Mouse (Mus musculus): ENCODE measurements around the gene Rnf216.
"Not testable (repeated sequence)": the region's sequence is repeated elsewhere in the genome, so short reads cannot be mapped to it uniquely, and the experiment has no call there.

Gene Rnf216

DNA sequence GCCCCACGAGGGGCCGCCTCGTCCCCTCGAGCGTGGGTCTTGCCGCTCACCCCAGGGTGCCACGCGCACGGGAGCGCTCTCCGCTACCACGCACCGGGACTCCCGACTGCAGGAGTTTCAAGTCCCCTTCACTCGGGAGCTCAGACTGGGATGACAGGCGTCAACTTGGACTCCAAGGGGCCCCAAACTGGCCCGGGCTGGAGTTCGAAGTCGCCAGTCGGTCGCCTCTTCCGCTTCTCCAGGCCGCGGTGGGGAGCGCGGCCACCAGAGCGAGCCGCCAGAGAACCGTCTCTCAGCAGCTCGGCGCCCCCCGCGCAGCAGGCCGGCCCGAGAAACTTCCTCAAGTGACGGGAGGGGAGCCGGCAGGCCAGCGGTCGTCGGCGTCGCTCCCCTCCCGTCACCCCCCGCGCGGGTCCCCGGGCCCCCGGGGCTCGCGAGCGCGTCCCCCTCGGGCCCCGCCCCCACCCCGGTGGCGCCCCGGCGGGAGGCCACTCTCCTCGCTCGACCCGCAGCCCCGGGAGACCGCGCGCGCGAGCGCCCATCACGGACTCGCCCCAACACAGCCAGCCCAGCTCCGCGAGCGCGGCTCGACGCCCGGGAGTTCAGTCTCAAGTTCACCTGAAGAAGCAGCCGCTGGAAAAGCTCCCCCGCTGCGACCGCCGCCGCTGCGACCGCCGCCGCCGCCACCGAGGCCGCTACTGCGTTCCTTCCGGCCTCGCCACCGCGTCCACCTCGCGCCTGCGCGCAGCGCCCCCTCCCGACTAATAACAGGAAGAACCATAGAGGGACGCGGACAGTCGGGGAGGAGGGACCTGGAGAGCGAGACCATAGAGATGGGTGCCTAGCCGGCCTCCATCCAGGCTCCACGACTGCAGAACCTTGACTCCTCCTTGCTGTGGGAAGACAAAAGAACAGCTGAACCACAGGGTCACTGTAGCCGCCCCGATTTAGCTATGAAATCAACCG is at the start of gene Rnf216:
Rnf216 (minus strand) TSS at position 714 of the 966 bp plus-strand sequence.
- peak; percentile 94 to 96 for DNase-seq

DNA sequence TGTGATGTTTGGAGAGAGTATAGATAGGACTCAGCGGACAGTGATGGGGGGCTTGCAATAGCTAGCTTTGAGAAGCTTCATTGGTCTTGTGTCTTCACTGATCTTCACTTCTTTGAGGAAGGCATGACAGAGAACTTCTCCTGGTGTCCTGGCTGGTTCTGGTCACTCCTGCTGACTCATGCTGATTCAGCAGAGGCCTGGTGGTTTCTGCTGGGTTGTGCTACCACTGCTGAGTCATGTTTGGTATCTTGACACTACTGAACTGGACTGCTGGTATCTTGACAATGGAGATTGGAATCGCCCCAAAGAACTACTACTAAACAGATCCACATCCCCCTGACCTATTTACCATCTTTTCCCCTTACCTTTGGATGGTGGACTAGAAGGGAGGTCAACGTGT is 42.7 kb upstream of the Rnf216 start:
- DNase-seq: no peak

DNA sequence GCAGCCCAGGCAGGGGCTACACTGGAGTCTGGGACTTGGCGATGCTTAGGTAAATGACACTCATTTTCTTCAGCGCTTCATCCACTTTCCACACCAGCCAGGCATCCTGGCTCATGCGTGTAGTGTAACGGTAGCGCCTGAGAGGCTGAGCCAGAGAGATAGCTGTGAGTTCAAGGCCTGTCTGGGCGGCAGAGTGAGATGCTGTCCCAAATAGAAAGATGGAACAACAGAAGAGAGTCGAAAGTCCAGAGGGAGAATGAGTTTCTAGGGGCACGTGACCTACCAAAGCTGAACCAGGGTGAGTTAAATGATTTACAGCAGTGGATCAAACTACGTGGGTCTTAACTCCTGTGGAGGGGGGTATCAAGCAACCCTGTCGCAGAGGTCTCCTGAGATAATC is 41.0 kb upstream of the Rnf216 start:
- no peak for DNase-seq

DNA sequence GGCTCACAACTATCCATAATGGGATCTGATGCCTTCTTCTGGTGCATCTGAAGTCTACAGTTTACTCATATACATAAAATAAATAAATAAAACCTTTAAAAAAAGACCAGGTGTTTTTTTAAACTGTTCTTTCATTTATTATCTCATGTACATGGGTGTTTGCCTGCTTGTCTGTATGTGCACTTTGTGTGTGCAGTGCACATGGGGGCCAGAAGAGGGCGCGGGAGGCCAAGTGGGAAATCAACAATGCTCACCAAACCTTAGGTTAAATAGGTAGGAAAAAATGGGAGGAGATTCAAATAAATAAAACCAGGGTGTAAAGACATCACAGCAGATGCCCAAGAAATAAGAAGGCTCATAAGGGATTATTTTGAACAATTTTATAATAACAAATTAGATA is 37.2 kb upstream of the Rnf216 start:
- no peak for DNase-seq

DNA sequence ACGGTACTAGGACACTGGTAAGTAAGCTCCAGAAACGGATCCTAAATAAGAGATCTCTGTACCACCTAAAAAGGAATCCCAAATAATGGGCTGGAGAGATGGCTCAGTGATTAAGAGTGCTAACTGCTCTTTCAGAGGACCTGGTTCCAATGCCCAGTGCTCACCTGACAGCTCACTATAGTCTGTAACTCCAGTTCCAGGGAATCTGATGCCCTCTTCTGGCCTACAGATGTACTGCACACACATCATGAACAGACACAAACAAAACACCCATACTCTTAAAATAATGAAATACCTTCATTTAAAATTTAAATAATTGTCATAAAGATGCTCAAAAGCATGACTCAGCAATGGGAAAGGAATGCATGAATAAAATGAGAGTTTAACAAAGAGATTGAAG is 36.7 kb upstream of the Rnf216 start:
- DNase-seq: no peak

DNA sequence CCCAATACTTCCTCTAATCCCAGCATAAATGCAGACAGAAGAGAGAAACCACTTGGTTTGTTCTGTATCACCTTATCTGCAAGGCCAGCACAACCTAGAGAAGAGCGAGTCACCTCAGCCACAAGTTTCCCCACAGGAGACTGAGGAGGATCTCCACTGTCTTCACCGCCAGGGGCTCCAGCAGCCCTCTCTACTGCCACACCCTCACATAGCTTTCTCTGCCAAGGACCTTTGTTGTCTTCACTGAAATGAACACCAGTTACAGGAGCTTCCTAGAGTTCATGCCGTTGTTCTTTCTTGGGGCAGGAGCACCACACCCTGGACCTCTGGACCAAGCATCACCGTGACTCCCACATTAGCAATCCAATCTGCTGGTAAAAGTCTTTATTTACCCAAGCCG is 35.9 kb upstream of the Rnf216 start:
- no peak for DNase-seq

DNA sequence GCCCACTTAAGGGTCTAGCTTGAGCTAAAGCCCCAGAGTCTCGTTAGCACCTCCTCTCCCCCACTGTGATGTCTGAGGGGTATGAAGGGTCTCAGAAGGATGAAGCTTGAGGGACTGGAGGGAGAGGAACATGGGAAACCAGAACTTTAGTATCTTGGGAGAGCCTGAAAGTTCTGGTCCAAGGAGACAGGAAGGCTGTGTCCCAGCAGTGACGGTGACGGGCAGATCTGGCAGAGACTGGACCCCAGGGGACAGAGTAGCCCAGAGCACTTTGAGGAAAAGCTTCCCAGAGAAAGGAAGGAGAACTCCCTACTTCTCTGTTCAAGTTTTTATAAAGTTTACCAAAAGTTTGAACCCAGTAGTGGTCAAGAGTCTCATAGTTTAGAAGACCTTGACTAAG is 34.7 kb upstream of the Rnf216 start, which contains the start of gene Olfr718-ps1:
Olfr718-ps1 (minus strand) TSS at position 101 of the 400 bp plus-strand sequence.
- DNase-seq: no peak

DNA sequence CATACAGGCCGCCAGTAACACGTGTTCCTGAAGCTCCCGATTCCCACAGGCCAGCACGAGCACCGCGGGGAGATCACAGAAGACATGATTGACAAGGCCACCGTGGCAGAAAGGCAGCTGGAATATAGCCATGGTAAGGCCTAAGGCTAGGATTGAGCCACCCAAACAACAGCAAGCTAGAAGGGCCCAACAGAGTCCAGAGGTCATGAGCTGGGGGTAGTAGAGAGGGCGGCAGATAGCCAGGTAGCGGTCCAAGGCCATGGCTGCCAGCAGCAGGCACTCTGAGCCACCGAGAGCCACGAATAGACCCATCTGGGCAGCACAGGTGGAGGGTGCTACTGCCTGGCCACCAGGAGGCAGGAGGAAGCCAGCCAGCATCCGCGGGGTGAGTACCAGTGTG is 24.8 kb upstream of the Rnf216 start:
- no peak for DNase-seq

DNA sequence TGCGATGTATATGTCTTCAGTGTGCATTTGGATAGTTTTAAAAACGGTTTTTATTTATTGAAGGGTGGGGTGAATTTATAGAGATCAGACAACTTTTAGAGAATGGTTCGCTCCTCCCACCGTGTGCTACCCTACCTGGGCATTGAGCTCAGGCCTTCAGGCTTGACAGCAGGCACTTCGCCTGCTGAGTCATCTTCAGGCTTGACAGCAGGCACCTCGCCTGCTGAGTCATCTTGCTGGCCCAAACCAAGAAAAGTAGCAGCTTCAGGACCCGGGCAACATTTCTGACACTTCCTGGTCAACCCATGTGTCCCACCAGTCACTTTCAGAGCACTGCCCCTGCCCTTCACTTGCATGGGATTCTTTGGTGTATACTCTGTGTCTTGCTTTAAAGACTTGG is 22.2 kb upstream of the Rnf216 start:
- DNase-seq: no peak

DNA sequence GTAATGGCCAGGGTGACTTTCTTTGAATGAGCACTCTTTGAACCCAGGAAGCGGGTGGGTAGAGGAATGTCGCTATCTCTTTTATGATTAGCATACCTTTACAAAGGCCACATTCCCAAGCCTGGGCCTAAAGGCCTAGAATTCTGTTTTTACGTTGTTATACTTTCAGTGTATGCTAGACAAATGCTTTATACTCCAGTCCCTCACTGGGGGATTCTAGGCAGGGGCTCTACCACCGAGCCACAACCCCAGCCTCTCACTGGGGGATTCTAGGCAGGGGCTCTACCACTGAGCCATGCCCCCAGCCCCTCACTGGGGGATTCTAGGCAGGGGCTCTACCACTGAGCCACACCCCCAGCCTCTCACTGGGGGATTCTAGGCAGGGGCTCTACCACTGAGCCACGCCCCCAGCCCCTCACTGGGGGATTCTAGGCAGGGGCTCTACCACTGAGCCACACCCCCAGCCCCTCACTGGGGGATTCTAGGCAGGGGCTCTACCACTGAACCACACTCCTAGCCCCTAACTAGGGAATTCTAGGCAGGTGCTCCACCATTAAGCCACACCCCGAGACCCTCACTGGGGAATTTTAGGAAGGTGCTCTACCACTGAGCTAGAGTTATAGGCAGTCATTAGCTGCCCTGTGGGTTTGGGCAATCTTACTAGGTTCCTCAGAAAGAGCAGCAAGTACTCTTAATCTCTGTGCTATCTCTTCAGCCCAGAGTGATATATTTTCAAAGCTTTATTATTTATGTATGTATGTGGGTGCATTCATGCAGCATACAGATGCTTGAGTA is 21.6 kb upstream of the Rnf216 start:
- DNase-seq: not testable (repeated sequence)

DNA sequence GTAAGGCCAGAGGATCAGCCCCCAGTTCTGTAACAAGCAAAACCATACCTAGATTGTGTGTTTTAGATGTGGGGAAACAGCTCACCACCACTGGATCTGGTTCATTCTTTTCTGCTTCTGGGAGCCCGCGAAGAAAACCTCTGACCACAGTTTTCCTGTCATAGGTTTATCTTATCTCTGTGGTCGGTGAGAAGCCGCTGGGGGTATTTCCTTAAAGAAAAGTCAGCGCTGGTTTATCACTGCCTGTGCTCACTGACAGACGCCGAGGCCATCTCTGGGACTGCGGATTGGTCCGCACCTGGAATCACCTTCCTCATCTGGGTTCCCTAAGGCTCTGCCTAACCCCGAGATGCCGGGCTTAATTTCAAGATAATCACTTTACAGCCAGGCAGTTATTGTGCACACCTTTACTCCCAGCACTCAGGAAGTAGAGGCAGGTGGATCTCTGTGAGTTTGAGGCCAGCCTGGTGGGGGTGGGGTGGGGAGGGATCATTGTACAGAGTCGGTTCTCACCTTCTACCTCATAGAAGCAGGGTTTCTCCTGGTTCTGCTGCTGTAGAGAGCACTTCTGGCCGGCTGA is 20.2 kb upstream of the Rnf216 start:
- DNase-seq: no peak

DNA sequence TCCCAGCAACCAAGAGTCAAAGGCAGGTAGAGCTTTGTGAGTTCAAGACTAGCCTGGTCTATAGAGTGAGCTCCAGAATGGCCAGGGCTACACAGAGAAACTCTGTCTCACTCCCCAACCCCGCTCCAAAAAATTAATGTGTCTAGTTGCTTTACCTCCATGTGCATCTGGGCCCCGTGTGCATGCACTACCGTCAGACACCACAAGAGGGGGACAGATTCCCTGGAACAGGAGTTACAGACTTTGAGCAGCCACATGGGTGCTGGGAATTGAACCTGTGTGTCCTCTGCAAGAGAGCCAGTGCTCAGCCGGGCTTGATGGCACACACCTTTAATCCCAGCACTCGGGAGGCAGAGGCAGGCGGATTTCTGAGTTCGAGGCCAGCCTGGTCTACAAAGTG is 17.5 kb upstream of the Rnf216 start:
- DNase-seq: no peak

DNA sequence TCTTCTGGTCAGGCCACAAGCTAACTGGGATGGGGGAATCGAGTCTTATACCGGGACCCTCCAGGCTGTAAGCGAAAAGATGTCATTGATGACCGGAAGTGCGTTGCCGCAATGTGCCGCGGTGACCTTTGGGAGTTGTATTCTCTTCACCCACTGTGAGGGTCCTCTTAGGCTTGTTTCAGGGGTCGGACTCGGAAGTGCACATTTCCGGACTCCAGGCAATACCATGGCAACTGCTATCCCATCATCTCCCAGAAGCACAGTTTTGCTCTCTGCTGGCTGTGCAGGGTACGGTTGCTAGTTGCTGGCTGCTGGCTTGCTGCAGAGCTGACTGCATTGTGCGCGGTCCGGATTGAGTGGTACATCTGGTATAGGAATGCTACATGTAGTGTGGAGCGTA is 16.3 kb upstream of the Rnf216 start:
- no peak for DNase-seq

DNA sequence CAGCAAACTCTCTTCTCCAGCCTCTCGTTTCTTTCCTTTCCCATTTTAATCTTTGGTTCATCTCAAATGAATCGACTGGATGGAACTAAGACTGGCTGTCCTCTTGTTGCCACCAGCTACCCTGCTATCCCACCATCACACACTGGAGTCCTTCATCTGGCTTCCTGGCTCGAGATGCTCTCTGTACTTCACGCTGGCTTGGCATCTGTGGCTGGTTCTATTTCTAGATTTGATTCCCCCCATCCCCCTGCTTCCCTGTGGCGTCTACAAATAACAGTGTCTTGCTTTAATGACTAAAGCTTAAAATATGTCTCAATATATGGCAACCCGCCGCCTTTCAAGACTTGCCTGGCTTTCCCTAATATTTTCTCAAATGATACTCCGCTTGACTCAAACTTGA is 15.0 kb upstream of the Rnf216 start:
- peak; percentile 69 to 78 for DNase-seq

DNA sequence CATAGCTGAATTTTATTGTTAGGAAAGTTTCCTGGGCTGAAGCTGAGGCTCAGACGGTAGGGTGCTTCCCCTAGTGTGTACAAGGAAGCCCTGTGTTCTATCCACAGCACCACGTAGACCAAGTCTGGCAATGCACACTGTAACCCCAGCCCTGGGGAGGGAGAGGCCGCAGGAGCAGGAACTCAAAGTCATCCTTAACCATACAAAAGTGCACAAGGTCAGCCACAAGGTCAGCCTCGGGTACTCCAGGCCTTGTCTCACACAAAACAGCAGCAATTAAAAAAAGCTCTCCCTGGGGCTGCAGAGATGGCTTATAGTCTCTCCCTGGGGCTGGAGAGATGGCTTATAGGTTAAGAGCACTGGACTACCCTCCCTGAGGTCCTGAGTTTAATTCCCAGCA is 14.1 kb upstream of the Rnf216 start:
- no peak for DNase-seq

DNA sequence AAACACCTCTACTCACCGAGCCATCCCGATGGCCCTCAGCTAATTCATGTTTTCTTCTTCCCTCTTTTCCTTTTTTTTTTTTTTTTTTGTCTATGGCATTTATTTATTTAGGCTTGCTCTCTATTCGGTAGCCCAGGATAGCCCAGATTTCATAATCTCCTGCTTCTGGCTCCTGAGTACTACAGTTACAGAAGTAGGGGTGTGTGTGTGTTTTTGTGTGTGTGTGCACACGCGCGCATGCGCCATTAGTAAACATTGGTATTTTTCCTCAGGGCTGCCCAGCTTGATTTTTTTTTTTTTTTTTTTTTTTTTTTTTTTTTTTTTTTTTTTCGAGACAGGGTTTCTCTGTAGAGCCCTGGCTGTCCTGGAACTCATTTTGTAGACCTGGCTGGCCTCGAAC is 13.3 kb upstream of the Rnf216 start:
- no peak for DNase-seq

DNA sequence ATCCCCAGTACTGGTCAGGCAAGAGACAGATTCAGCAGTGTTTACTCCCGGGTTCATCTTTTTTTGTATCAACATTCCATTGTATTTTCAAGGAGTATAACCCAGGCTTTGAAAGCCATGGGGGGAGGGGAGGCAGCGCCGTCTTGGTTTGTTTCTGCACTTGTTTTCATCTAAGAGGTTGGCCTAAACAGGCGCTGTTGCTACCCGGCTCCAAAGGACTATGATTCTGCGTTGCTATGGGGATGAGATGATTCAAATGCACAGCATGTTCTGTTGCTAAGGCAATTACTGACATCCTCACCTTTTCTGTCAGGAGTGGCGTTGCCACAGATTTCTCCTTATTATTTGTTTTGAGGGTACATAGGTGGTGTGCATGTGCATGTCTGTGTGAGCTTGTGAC is 12.8 kb upstream of the Rnf216 start:
- no peak for DNase-seq

DNA sequence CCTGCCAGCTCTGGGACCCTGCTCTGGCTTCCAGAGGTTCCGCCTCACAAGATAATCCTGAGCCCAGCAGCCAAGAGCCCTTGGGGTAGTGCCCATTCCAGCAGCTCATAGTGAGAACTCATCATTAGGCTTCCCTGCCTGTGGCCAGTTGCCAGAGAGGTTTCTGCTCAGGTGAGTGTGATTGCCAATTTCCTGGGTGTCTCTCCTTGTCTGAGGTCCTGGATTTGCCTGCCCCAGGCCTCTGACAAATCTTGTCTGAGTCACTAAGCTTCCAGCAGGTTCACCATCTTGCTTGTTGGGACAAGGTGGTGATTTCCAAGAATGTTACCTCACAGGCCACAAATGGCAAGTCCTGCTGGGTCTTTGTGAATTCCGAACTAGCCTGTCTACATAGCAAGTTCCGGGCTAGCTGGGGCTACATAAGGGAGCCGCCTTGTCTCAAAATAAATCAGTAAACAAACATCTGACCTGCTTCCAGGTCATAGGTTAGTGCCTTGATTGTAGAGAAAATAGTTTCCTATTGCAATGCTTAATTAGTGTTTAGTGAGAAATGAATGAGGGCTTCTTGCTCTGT is 12.1 kb upstream of the Rnf216 start:
- peak in 1 of 2 experiments; percentile 8 for DNase-seq

DNA sequence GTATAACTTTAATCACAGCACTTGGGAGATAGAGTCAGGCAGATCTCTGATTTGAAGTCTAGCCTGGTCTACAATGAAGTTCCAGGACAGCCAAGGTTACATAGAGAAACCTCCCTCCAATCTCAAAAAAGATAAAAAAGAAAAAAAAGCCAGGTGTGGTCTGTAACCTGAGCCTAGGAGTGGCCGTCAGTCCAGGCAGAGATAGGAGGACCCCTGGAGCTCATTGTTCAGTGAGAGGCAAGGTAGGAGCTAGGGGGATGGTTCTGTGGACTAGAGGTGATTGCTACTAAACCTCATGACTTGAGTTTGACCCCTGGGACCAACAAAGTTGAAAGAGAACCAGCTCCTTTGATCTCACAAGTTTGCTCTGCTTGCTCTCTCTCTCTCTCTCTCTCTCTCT is 9.9 kb upstream of the Rnf216 start:
- no peak for DNase-seq

DNA sequence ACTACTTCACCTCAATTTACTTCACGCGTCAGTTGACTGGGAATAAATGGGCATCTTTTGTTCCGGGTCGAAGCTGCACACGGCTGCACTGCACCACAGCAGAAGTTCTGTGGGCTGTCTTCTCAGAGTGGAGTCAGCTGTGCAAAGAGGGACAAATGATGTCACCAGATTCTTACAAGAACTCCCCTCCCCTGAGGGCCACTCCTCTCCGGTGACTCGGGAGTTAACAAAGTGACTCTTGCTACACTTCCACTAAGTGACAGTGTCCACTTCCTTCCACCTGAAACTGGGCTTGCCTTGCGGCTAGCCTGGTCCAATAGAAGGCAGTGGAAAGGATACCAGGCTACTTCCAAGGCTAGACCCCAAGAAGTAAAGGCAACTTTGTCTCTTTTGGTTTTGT is 9.3 kb upstream of the Rnf216 start:
- DNase-seq: no peak

DNA sequence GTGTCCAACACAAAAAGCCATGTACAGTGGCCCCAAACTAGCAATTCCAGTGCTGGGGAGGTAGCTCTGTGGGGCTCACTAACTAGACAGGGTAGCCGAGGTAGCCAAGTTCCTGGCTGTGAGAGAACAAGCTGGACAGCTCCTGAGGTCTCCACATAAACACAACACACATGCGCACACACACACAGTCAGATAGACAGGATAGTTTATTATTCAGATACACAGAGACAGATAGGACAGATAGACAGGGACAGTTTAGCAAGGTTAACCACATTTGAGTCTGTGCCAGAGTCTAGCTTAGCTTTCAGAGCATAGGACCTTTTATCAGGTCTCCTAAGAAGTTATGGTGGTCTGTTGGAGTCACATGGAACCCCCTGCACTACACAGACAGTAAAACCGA is 6.0 kb downstream of the Rnf216 start:
- no peak for DNase-seq

DNA sequence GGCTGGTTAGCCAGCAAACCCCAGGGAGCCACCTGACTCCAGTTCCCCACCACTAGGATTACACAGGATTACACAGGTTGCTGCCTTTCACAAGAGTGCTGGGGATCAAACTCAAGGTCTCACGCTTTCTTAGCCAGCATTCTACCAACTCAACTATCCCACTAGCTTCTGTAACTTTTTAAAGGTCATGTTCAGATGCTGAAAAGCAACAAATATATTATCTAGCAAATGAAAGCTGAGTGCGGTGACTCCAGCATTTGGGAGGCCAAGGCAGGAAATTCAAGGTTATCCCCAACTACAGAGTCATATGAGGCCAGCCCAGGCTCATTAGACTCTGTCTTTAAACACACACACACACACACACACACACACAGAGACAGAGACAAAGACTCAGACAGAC is 9.6 kb downstream of the Rnf216 start:
- no peak for DNase-seq

DNA sequence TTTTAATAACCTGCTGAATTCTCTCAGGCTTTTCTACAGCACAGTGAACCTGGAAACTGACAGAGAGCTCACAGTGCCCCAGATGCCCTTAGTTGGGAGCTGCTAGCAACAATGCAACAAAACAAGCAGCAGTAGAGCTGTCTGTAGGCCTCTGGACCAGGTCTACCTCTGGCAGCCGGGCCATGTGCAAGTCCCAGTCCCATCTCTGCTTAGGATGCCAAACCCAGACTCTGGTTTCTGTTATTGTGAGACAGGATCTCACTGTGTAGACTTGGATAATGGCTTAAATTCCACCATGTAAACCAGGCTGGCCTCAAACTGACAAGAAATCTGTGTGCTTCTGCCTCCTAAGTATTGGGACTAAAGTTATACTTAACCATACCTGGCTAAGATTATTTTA is 11.2 kb downstream of the Rnf216 start:
- DNase-seq: no peak

All from cerebellum, adult 18-20 months (tissue).